Mouse (Mus musculus) gastrocnemius, adult 18-20 months (tissue): ENCODE measurements at regions not wholly inside any gene's neighbourhood (a gene's known extent, or its start where the extent isn't known, plus 50 kb on each side); places are given as distances from the start of the nearest gene placed in this dataset.

Experiments
- DNase-seq: peaks from one replicate; pipeline ENCODE4 v3.0.0; 2021; ENCODE audit warnings: low spot score

GRCm38 (mm10) chr14:102663240-102663639 lies 319.2 kb downstream of the Kctd12 start:
- no peak for DNase-seq

GRCm38 (mm10) chr14:102660351-102660750 lies 322.1 kb downstream of the Kctd12 start:
- no peak for DNase-seq

- DNase-seq: no peak
These were observed 326.2 kb downstream of the Kctd12 start for GRCm38 (mm10) chr14:102656235-102656634.

GRCm38 (mm10) chr14:102629601-102630000 lies 352.8 kb downstream of the Kctd12 start:
- DNase-seq: peak; percentile 3

- no peak for DNase-seq
These were observed 360.9 kb downstream of the Kctd12 start for GRCm38 (mm10) chr14:102621546-102621945.

- no peak for DNase-seq
These were observed 363.4 kb downstream of the Kctd12 start for GRCm38 (mm10) chr14:102619056-102619455.

GRCm38 (mm10) chr14:102615588-102616309 lies 366.7 kb downstream of the Kctd12 start:
- DNase-seq: no peak

- DNase-seq: no peak
These were observed 376.4 kb downstream of the Kctd12 start for GRCm38 (mm10) chr14:102606055-102606454.

- DNase-seq: no peak
These were observed 387.6 kb downstream of the Kctd12 start for GRCm38 (mm10) chr14:102594850-102595249.

- no peak for DNase-seq
These were observed 428.7 kb downstream of the Kctd12 start for GRCm38 (mm10) chr14:102553781-102554180.

GRCm38 (mm10) chr14:102552598-102552997 lies 429.8 kb downstream of the Kctd12 start:
- DNase-seq: no peak

- no peak for DNase-seq
These were observed 457.4 kb downstream of the Kctd12 start for GRCm38 (mm10) chr14:102524894-102525577.

GRCm38 (mm10) chr14:102516765-102517164 lies 465.7 kb downstream of the Kctd12 start:
- no peak for DNase-seq

GRCm38 (mm10) chr14:102514527-102514926 lies 467.9 kb downstream of the Kctd12 start:
- no peak for DNase-seq

- DNase-seq: no peak
These were observed 469.8 kb downstream of the Kctd12 start for GRCm38 (mm10) chr14:102512651-102513050.

- DNase-seq: no peak
These were observed 470.6 kb downstream of the Kctd12 start for GRCm38 (mm10) chr14:102511691-102512383.

- peak; percentile 42 for DNase-seq
These were observed 472.1 kb downstream of the Kctd12 start for GRCm38 (mm10) chr14:102510387-102510786.

- DNase-seq: peak; percentile 20
These were observed 476.6 kb downstream of the Kctd12 start for GRCm38 (mm10) chr14:102505696-102506321.

- no peak for DNase-seq
These were observed 485.3 kb downstream of the Kctd12 start for GRCm38 (mm10) chr14:102497179-102497578.

GRCm38 (mm10) chr14:102492376-102492775 lies 490.1 kb downstream of the Kctd12 start:
- DNase-seq: no peak

- no peak for DNase-seq
These were observed 491.2 kb downstream of the Kctd12 start for GRCm38 (mm10) chr14:102491205-102491604.

- no peak for DNase-seq
These were observed 505.3 kb downstream of the Kctd12 start for GRCm38 (mm10) chr14:102477162-102477561.
